Mouse (Mus musculus): ENCODE measurements around the gene Sucla2. TPM values are rescaled to one million over a fixed set of nuclear protein-coding genes. Genes with fewer than 3 reads are reported as not detected.
"Not testable (repeated sequence)": the region's sequence is repeated elsewhere in the genome, so short reads cannot be mapped to it uniquely, and the experiment has no call there.

Sucla2 gene
- polyA plus RNA-seq, 1 experiment from 2014 or later, result 103 TPM

DNA sequence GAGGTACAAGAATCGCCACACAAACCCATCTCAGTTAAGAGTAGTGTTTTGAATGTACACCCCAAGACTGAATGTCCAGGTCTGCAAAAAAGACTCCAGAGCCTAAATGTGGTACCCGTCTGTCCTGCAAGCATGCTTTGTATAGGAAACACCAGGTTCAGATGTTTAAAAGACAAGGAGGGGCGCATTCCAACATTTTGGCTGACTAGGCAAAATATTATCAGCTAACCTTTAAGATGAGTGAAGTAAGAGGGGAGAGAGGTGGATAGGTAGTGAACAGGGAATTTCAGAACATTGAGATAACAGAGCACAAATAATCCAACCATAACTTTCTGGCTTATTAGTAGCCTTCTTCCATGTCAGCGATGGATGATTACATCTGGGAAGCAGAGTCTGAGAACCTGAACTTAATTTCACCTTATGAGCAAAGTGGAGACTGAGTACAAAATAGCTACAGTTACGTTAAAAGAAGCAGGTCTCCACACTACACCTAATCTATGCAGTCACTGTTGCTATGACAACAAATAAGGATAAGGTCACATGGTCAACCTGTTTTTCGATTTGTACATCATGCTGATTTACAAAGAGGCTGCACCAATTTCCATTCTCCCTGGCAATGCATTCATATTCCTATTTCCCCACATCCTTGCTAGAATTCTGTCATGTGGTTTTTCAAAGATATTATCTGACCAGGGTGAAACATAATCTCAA lies 8.8 kb downstream of the Sucla2 start:
- H3K36me3 ChIP-seq (ENCODE audit: poor library complexity, severe bottlenecking), result no peaks in the 10 kb centered on the region
- no peaks in the 10 kb centered on the region for H3K9me3 ChIP-seq (replicated peaks)
- 73% methylated on average over 6 of the region's 6 CpGs for WGBS
- H3K4me1 ChIP-seq, result no peaks in the 10 kb centered on the region
- ATAC-seq, result no peak
- H3K9ac ChIP-seq, result no peak overlapping the region
- H3K27ac ChIP-seq, result no peak overlapping the region
- no peak overlapping the region for H3K4me3 ChIP-seq
- 0 out of 2 replicates have a peak, but pooled peaks cover 2% of the 10 kb centered on the region for H3K27me3 ChIP-seq
- no peak overlapping the region for H3K4me2 ChIP-seq

DNA sequence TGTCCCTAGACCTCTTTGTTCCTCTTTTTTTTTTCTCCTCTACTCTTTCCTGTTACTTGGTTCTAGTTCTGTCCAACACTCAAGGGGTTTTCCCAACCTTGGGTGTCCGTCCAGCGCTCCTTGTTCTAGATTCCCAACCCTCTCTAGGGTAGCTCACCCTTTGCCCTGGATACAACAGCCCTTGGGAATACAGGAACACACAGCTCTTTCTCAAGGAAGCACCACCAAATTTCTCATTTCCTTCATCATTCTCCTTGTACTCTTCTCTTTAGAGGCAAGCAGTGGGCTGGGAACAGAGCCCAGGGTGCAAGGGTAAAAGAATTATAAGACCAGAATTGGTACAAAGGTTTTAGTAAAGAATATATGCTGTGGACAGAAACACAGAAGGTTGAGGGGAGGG lies 10.5 kb downstream of the Sucla2 start:
- Histone ChIP-seq H3K4me3 (no peak overlapping the region), H3K4me2 (no peak overlapping the region), H3K36me3 (ENCODE audit: poor library complexity, severe bottlenecking) (no peaks in the 10 kb centered on the region), H3K27ac (no peak overlapping the region), H3K9ac (no peak overlapping the region), H3K4me1 (no peaks in the 10 kb centered on the region), H3K27me3 (0 out of 2 replicates have a peak, but pooled peaks cover 2% of the 10 kb centered on the region), H3K9me3 (replicated peaks) (no peaks in the 10 kb centered on the region)
- 91% methylated on average over 2 of the region's 2 CpGs for WGBS
- ATAC-seq, result no peak

DNA sequence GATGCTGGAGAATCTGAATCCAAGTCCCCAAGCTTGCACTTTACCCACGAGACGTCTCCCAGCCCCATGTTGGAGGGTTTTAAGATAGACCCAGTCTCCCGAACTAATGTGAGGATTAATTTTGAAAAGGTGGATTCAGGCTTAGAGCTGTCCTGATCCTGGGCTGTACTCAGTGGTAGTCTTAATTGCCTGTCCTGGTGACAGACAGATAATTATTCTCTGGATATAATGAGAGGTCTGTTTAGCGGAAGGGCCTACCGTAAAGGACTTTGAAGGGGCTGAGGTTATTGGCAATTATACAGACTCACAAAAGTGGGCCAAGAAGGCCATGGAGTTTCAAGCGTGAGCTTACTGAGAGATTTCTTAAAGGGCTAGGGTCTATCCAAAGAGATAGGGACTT lies 18.7 kb downstream of the Sucla2 start:
- Histone ChIP-seq H3K9ac (no peak overlapping the region), H3K27ac (no peak overlapping the region), H3K36me3 (ENCODE audit: poor library complexity, severe bottlenecking) (no peaks in the 10 kb centered on the region), H3K9me3 (replicated peaks) (no peaks in the 10 kb centered on the region), H3K4me1 (peaks cover 5% of the 10 kb centered on the region; the same call in 1 of the 2 replicates), H3K4me2 (no peak overlapping the region), H3K27me3 (no peaks in the 10 kb centered on the region), H3K4me3 (no peak overlapping the region)
- WGBS, result 10% methylated on average over 6 of the region's 6 CpGs
- ATAC-seq, result peak; percentile 84; the same call in 1 of the 2 replicates

DNA sequence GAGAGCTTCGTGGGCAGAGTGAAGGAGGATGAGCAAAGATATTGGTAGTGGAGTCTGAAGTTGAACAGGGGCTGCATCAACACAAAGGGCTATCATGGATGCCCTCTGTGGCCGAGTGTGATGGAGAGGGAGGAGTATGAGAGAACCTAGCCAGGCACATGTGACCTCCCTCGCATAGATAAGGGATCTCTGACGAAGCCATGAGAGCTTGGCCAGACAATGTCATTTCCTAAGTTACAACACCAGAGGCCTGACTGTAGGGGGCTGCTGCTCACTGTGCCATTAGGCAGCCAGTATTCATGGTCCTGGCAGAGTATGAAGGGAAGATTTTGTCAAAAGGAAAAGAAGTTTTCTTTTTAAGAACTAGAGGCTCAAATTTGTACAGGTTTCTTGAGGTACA lies 21.9 kb downstream of the Sucla2 start:
- no peaks in the 10 kb centered on the region for H3K36me3 ChIP-seq (ENCODE audit: poor library complexity, severe bottlenecking)
- H3K9me3 ChIP-seq (replicated peaks), result no peaks in the 10 kb centered on the region
- H3K27ac ChIP-seq, result no peak overlapping the region
- WGBS, result 67% methylated on average over 4 of the region's 4 CpGs
- peaks cover 5% of the 10 kb centered on the region; the same call in 1 of the 2 replicates for H3K4me1 ChIP-seq
- no peak overlapping the region for H3K4me2 ChIP-seq
- H3K9ac ChIP-seq, result no peak overlapping the region
- H3K4me3 ChIP-seq, result no peak overlapping the region
- H3K27me3 ChIP-seq, result no peaks in the 10 kb centered on the region
- ATAC-seq, result no peak

DNA sequence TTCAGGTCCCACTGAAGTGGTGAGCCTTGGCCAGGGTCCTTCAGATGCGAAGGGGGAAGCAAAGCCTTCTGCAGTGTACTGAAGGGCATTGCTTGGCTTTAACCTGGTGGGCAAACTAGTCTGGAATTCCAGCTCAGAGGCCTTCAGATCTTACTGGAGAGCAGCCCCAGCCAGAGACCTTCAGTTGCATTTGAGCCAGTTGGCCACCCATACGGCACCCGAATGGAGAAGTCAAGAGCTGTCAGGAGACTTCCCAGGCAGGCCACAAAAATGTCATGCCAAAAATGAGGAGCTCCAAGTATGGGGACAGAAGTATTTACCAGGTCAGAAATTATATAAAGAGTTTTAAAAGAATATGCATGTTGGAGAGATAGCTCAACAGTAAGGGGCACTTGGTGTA lies 22.9 kb downstream of the Sucla2 start, which contains the start of gene Nudt15:
Nudt15 (minus strand) TSS at position 192 of the 400 bp plus-strand sequence.
- ATAC-seq, result no peak
- Histone ChIP-seq H3K27me3 (no peaks in the 10 kb centered on the region), H3K4me1 (peaks cover 8% of the 10 kb centered on the region; the same call in 1 of the 2 replicates), H3K9ac (no peak within 1 kb of the TSS), H3K4me3 (no peak within 1 kb of the TSS), H3K9me3 (replicated peaks) (no peaks in the 10 kb centered on the region), H3K27ac (no peak within 1 kb of the TSS), H3K4me2 (no peak within 1 kb of the TSS), H3K36me3 (ENCODE audit: poor library complexity, severe bottlenecking) (no peaks in the 10 kb centered on the region)
- WGBS, result 92% methylated on average over 3 of the region's 3 CpGs

DNA sequence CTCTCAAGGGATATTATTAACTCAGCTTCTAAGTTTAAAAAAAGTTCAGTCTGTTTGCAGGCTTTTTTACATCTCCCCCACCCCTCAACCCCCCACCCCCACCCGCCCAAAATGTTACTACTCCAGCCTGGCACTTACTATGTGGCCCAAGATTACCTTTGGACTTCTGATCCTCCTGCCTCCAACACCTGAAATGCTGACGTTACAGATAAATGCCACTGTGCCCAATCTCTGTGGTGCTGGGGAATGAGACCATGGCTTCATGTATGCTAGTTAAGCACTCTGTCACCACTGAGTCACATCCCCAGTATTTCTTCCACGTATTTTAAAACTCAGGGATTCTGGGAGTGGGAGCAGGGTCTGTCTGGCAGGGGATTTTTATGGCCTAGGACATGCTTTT lies 25.2 kb downstream of the Sucla2 start:
- Histone ChIP-seq H3K4me1 (peaks cover 14% of the 10 kb centered on the region), H3K36me3 (ENCODE audit: poor library complexity, severe bottlenecking) (no peaks in the 10 kb centered on the region), H3K9ac (peak overlapping the region; percentile 32; the same call in 1 of the 2 replicates), H3K9me3 (replicated peaks) (no peaks in the 10 kb centered on the region), H3K27me3 (no peaks in the 10 kb centered on the region), H3K4me2 (no peak overlapping the region), H3K27ac (no peak overlapping the region), H3K4me3 (no peak overlapping the region)
- 48% methylated on average over 3 of the region's 3 CpGs for WGBS
- ATAC-seq, result no peak

DNA sequence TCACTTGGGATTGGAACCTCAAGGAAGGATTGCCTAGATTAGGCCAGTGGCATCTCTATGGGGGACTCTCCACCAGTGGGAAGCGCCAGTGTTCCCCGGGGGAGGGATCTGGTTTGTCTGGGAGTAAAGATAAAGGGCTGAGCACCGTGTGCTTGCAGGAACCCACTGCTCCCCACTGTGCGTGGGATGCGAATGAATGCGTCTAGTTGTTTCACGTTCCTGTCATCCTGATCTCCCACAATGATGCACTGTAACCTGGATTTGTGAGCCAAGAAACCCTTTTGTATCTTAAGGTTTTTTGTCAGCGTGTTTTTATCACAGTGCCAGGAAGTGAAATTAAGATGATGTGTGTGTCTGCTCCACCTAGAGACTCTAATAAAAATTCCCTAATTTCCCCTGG lies 25.6 kb downstream of the Sucla2 start:
- Histone ChIP-seq H3K27ac (no peak overlapping the region), H3K36me3 (ENCODE audit: poor library complexity, severe bottlenecking) (no peaks in the 10 kb centered on the region), H3K9ac (peak overlapping the region; percentile 32; the same call in 1 of the 2 replicates), H3K9me3 (replicated peaks) (no peaks in the 10 kb centered on the region), H3K27me3 (no peaks in the 10 kb centered on the region), H3K4me3 (no peak overlapping the region), H3K4me1 (peaks cover 14% of the 10 kb centered on the region), H3K4me2 (no peak overlapping the region)
- ATAC-seq, result no peak
- 36% methylated on average over 8 of the region's 8 CpGs for WGBS

DNA sequence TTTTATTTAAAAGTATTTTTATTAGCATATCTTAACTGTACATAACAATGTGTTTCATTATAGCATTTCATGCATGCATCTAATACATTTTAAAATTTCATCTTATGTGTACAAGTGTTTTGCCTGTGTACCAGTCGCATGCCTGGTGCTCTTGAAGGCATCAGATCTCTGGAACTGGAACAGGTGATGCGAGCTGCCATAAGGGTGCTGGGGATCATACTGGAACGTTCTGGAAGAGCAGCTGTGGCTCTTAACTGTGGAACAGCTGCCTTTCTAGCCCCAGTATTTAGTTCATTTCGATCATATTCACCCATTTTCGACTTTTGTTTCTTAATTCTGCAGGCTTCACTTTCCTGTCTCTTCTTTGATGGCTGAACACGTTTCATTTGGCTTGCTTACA lies 26.0 kb downstream of the Sucla2 start:
- H3K4me2 ChIP-seq, result no peak overlapping the region
- no peak overlapping the region for H3K4me3 ChIP-seq
- H3K9ac ChIP-seq, result no peak overlapping the region
- no peaks in the 10 kb centered on the region for H3K9me3 ChIP-seq (replicated peaks)
- H3K4me1 ChIP-seq, result peaks cover 14% of the 10 kb centered on the region
- H3K27ac ChIP-seq, result no peak overlapping the region
- ATAC-seq, result no peak
- H3K27me3 ChIP-seq, result no peaks in the 10 kb centered on the region
- peaks cover 3% of the 10 kb centered on the region for H3K36me3 ChIP-seq (ENCODE audit: poor library complexity, severe bottlenecking)
- 82% methylated on average over 6 of the region's 6 CpGs for WGBS

DNA sequence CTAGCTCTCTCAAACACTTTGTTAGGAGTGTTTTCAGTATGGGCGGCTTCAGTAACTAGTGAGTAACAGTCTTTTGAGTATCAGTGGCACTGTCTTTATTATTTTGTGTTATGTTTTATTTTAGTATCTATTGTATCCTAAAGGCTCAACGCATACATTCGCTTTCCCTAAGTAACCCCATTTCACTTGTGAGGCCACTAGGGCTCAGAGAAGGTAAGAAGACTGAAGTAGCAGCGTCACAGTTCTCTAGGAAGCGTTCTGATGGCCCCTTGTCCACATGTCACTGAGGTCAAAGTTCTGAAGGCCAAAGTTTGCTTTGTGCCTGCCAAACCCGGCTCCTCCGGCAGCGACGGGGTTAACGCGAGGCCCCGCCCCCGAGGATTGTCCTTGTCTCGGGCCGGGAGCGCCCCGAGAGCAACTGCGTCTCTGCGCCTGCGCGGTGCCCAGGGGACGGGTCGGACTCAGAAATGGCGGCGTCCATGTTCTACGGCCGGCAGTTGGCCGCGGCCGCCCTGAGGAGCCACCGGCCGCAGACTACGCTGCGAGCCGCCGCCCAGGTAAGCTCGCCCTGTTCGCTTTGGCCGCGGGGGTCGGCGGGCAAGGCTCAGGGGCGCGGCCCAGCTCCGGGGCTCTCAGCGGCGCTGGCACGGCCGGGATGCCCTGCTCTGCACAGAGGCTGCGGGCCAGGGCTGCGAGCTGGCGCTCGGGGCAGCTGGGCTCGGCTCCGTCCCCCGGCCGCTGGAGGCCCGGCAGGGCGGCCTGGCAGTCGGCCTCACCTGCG lies 27.4 kb downstream of the Sucla2 start:
- peak overlapping the region; percentile 85 for H3K4me3 ChIP-seq
- H3K9ac ChIP-seq, result peak overlapping the region; percentile 92
- peak overlapping the region; percentile 80 for H3K4me2 ChIP-seq
- peaks cover 14% of the 10 kb centered on the region for H3K4me1 ChIP-seq
- no peaks in the 10 kb centered on the region for H3K9me3 ChIP-seq (replicated peaks)
- H3K27me3 ChIP-seq, result no peaks in the 10 kb centered on the region
- peak overlapping the region; percentile 64; the same call in 1 of the 2 replicates for H3K27ac ChIP-seq
- WGBS, result 4% methylated on average over 61 of the region's 61 CpGs
- peak; percentile 97 for ATAC-seq
- peaks cover 9% of the 10 kb centered on the region for H3K36me3 ChIP-seq (ENCODE audit: poor library complexity, severe bottlenecking)

DNA sequence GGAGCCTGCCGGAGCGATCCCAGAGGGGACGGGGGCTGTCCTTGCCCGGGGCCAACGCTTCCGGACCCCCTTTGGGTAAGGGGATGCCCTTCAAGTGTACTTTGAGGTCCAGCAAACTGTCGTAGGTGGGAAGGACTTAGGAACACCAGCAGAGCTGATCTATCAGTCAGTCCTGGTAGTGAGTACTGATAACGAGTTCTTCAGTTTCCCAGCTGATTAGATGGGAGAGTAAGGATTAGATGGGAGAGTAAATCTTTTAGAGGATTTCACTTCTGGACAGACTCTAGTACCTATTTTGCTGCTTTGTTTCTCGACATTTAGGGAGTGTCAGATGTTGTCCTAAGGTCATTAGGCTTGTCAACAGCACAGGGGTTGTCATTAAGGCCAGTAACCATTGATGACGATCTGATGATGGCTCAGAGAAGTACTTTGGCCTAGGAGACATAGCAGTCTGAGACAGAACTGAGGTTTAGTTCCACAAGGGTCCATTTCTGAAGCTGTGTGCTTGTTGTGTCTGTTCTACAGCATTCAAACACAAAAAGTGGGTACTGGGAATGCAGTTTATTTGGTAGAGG lies 28.1 kb downstream of the Sucla2 start:
- no peaks in the 10 kb centered on the region for H3K9me3 ChIP-seq (replicated peaks)
- H3K36me3 ChIP-seq (ENCODE audit: poor library complexity, severe bottlenecking), result peaks cover 10% of the 10 kb centered on the region
- ATAC-seq, result peak; percentile 11
- peak overlapping the region; percentile 64; the same call in 1 of the 2 replicates for H3K27ac ChIP-seq
- peaks cover 14% of the 10 kb centered on the region for H3K4me1 ChIP-seq
- no peaks in the 10 kb centered on the region for H3K27me3 ChIP-seq
- WGBS, result 2% methylated on average over 10 of the region's 10 CpGs
- peak overlapping the region; percentile 85 for H3K4me3 ChIP-seq
- peak overlapping the region; percentile 92 for H3K9ac ChIP-seq
- H3K4me2 ChIP-seq, result peak overlapping the region; percentile 80

DNA sequence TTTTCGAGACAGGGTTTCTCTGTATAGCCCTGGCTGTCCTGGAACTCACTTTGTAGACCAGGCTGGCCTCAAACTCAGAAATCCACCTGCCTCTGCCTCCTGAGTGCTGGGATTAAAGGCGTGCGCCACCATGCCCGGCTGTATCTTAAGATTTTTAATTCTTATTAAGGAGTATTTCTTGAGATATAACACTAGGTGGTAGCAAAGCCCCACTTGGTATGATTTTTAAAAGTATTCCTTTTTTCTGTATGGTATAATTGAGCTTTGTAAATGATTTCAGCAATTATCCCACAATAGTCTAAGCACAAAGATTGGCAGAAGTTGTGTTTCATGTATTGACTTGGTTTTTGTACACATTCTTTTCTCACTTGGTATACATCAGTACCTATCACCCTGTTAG lies 44.7 kb downstream of the Sucla2 start:
- H3K27ac ChIP-seq; ATAC-seq; H3K9ac ChIP-seq; H3K4me2 ChIP-seq; H3K4me1 ChIP-seq; H3K4me3 ChIP-seq; H3K27me3 ChIP-seq; H3K9me3 ChIP-seq (replicated peaks): not testable (repeated sequence)
- WGBS, result 96% methylated on average over 4 of the region's 4 CpGs
- peaks cover 30% of the 10 kb centered on the region for H3K36me3 ChIP-seq (ENCODE audit: poor library complexity, severe bottlenecking)

DNA sequence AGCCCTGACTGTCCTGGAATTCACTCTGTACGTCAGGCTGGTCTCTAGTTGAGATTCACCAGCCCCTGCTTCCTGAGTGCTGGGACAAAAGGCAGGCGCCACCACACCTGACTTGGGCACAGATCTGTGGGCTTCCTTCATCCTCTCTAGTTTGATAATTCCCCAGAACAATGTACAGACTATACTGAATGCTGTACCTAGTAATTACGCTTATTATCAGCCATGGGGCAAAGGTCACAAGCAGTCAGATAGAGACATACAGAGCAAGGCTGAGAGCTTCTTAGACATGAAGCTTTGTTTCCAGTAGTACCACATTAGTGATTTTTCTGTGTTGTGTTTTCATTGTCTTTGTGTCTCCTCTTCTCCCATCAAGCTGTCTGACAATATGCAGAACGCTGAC lies 46.0 kb downstream of the Sucla2 start:
- no peak for ATAC-seq
- H3K4me1 ChIP-seq, result no peaks in the 10 kb centered on the region
- H3K4me3 ChIP-seq, result no peak overlapping the region
- H3K9me3 ChIP-seq (replicated peaks), result no peaks in the 10 kb centered on the region
- H3K9ac ChIP-seq, result no peak overlapping the region
- 93% methylated on average over 4 of the region's 4 CpGs for WGBS
- H3K27me3 ChIP-seq, result no peaks in the 10 kb centered on the region
- H3K27ac ChIP-seq, result no peak overlapping the region
- H3K36me3 ChIP-seq (ENCODE audit: poor library complexity, severe bottlenecking), result peaks cover 40% of the 10 kb centered on the region
- no peak overlapping the region for H3K4me2 ChIP-seq
